Mouse (Mus musculus) limb, embryonic 12.5 days (tissue): ENCODE data around the gene Slc39a10. TPM values are rescaled to one million over a fixed set of nuclear protein-coding genes. Genes with fewer than 3 reads are reported as not detected.
A peak's percentile ranks its signal among the peaks of the same experiment; 100 is the strongest.

Experiments
- ATAC-seq: fragments of 200-750 bp; cut with Nextera tagmentation; 2 replicates; pipeline ENCODE4 v1.8.0; 2017; ENCODE audit warnings: low read depth, moderate TSS enrichment; ENCODE audit not compliant: insufficient number of reproducible peaks, insufficient read depth, low FRiP score, low TSS enrichment
- H3K27ac ChIP-seq: fragments of 300-500 bp; sonication (generic); 2 replicates; pipeline ENCODE4 v1.5.1; 2016; ENCODE audit warnings: mild to moderate bottlenecking, moderate library complexity
- H3K27me3 ChIP-seq: fragments of 300-500 bp; sonication (generic); 2 replicates; pipeline ENCODE4 v1.6.1; 2016; ENCODE audit warnings: mild to moderate bottlenecking, moderate library complexity
- H3K36me3 ChIP-seq: fragments of 300-500 bp; sonication (generic); 2 replicates; pipeline ENCODE4 v1.6.1; 2016; ENCODE audit warnings: mild to moderate bottlenecking, moderate library complexity
- H3K4me1 ChIP-seq: fragments of 300-500 bp; sonication (generic); replicated peaks from 2 replicates; pipeline ENCODE4 v1.6.1; 2016
- H3K4me2 ChIP-seq: fragments of 300-500 bp; sonication (generic); 2 replicates; pipeline ENCODE4 v1.6.1; 2016; ENCODE audit warnings: mild to moderate bottlenecking, moderate library complexity
- H3K4me3 ChIP-seq: fragments of 300-500 bp; sonication (generic); replicated peaks from 2 replicates; pipeline ENCODE4 v1.5.1; 2016; ENCODE audit warnings: mild to moderate bottlenecking
- H3K9ac ChIP-seq: fragments of 300-500 bp; sonication (generic); replicated peaks from 2 replicates; pipeline ENCODE4 v1.6.1; 2016; ENCODE audit warnings: mild to moderate bottlenecking, moderate library complexity
- H3K9me3 ChIP-seq: fragments of 300-500 bp; sonication (generic); 2 replicates; pipeline ENCODE4 v1.6.1; 2016; ENCODE audit warnings: mild to moderate bottlenecking, moderate library complexity
- WGBS: fragments of 180-500 bp; shearing (Covaris S2); methylation state at CpG from one replicate; pipeline ENCODE4 v1.1.7; 2016; 5-methylcytosine and 5-hydroxymethylcytosine counted together
- polyA plus RNA-seq: library from polyadenylated mRNA; unstranded; fragments of >200 nt; fragmentation: Nextera tagmentation; extraction: Ambion mirVana; gene quantifications from 2 replicates; pipeline ENCODE4 v1.2.1, GENCODE M21; 2016

The Slc39a10 gene
- polyA plus RNA-seq, 1 experiment from 2014 or later, result 59.6 TPM

GRCm38 (mm10) chr1:46864175-46864885, 28.3 kb downstream of the Slc39a10 start:
- no peaks in the 10 kb centered on the region for H3K9me3 ChIP-seq
- no peak for ATAC-seq
- 82% methylated on average over 7 of the region's 7 CpGs for WGBS
- no peaks in the 10 kb centered on the region; the same call in 1 of the 2 replicates for H3K4me1 ChIP-seq
- no peaks in the 10 kb centered on the region for H3K27me3 ChIP-seq
- H3K4me3 ChIP-seq, result no peak overlapping the region
- H3K9ac ChIP-seq, result no peak overlapping the region
- H3K4me2 ChIP-seq, result no peak overlapping the region
- H3K36me3 ChIP-seq, result no peaks in the 10 kb centered on the region
- no peak overlapping the region for H3K27ac ChIP-seq

GRCm38 (mm10) chr1:46863434-46863833, 29.2 kb downstream of the Slc39a10 start:
- Histone ChIP-seq H3K4me1 (no peaks in the 10 kb centered on the region; the same call in 1 of the 2 replicates), H3K4me2 (no peak overlapping the region), H3K27me3 (no peaks in the 10 kb centered on the region), H3K4me3 (no peak overlapping the region), H3K9ac (no peak overlapping the region), H3K36me3 (no peaks in the 10 kb centered on the region), H3K27ac (no peak overlapping the region), H3K9me3 (no peaks in the 10 kb centered on the region)
- 87% methylated on average over 2 of the region's 2 CpGs for WGBS
- no peak for ATAC-seq

GRCm38 (mm10) chr1:46860082-46860481, 32.6 kb downstream of the Slc39a10 start:
- H3K36me3 ChIP-seq, result no peaks in the 10 kb centered on the region
- H3K4me2 ChIP-seq, result no peak overlapping the region
- H3K9me3 ChIP-seq, result no peaks in the 10 kb centered on the region
- 72% methylated on average over 1 of the region's 1 CpGs for WGBS
- no peaks in the 10 kb centered on the region for H3K27me3 ChIP-seq
- H3K4me3 ChIP-seq, result no peak overlapping the region
- no peak for ATAC-seq
- no peak overlapping the region for H3K9ac ChIP-seq
- no peak overlapping the region for H3K27ac ChIP-seq
- H3K4me1 ChIP-seq, result no peaks in the 10 kb centered on the region; the same call in 1 of the 2 replicates

GRCm38 (mm10) chr1:46858579-46858978, 34.1 kb downstream of the Slc39a10 start:
- Histone ChIP-seq H3K4me1 (peaks cover 6% of the 10 kb centered on the region), H3K9me3 (no peaks in the 10 kb centered on the region), H3K4me3 (no peak overlapping the region), H3K36me3 (no peaks in the 10 kb centered on the region), H3K27me3 (no peaks in the 10 kb centered on the region), H3K27ac (no peak overlapping the region), H3K4me2 (no peak overlapping the region), H3K9ac (no peak overlapping the region)
- ATAC-seq, result no peak
- WGBS, result 73% methylated on average over 5 of the region's 5 CpGs

DNA sequence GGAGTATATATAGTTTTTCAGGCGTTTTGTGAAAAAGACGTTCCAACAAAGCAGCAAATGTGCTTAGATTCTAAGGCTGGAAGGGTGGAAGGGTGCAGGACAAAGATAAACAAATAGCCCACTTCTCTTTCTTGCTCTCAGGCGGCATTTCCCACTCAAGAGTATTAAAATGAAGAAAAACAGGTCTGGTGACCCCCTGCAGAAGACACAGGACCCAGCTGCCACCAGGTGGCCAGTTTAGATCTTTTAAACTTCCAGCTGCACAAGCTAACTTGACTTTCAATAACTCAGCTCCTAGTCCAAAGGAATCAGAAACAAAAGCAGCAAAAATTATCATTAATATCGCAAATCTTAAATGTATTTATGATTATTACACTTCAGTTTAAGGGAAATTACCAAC, 36.2 kb downstream of the Slc39a10 start:
- WGBS, result 52% methylated on average over 4 of the region's 4 CpGs
- no peaks in the 10 kb centered on the region for H3K27me3 ChIP-seq

GRCm38 (mm10) chr1:46854036-46854900, 38.4 kb downstream of the Slc39a10 start:
- WGBS, result 28% methylated on average over 18 of the region's 18 CpGs
- ATAC-seq, result no peak; the same call in 1 of the 2 replicates
- peaks cover 25% of the 10 kb centered on the region for H3K4me1 ChIP-seq
- peak overlapping the region; percentile 99 for H3K9ac ChIP-seq
- H3K27me3 ChIP-seq, result no peaks in the 10 kb centered on the region
- H3K4me3 ChIP-seq, result peak overlapping the region; percentile 96
- no peaks in the 10 kb centered on the region for H3K36me3 ChIP-seq
- peak overlapping the region; percentile 100 for H3K27ac ChIP-seq
- peak overlapping the region; percentile 69 for H3K4me2 ChIP-seq
- no peaks in the 10 kb centered on the region for H3K9me3 ChIP-seq

More for the DNA sequence above, 36.2 kb downstream of the Slc39a10 start:
- ATAC-seq, result no peak
- Histone ChIP-seq H3K9me3 (no peaks in the 10 kb centered on the region), H3K27ac (no peak overlapping the region), H3K4me3 (no peak overlapping the region), H3K9ac (no peak overlapping the region), H3K4me2 (no peak overlapping the region), H3K36me3 (no peaks in the 10 kb centered on the region), H3K4me1 (peaks cover 9% of the 10 kb centered on the region)

- ATAC-seq, result peak; percentile 95
- WGBS, result under 1% methylated on average over 86 of the region's 86 CpGs
These were observed 39.2 kb downstream of the Slc39a10 start for GRCm38 (mm10) chr1:46853317-46854035.

DNA sequence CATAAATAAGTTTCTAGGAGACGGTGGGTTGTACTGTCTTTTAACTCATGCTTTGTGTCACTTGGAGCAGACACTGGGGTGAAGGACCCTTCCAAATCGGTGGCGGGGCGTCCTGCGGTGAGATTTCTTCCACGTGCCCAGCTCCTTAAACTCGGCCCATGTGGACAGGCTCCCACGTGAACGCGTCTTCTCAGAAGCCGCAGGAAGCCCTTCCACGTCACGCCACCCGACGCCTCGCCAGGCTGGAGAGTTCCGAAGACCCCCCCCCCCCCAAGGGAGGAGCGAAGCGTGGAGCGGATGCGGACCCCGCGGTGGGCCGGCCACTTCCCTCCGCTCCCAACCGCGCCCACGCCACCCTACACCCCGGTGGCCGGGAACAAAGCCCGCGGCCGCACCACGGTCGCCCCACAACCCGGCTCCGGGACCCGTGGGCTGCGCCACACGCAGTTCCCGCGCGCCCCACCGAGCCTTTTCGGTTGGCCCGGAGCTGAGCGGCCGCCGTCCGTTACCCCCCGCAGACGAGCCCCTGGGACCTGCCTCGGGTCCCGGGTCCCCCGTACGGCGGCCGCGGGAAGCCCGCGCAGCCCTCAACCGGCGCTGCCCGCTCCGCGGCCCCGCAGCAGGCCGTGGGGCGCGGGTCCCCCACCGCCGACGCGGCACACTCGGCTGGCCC, 39.9 kb downstream of the Slc39a10 start:
- H3K4me1 ChIP-seq, result peaks cover 25% of the 10 kb centered on the region
- H3K27ac ChIP-seq, result peak overlapping the region; percentile 100
- H3K9me3 ChIP-seq, result no peaks in the 10 kb centered on the region
- H3K27me3 ChIP-seq, result no peaks in the 10 kb centered on the region
- 1% methylated on average over 51 of the region's 75 CpGs for WGBS
- peak; percentile 15 for ATAC-seq
- peak overlapping the region; percentile 69 for H3K4me2 ChIP-seq
- peak overlapping the region; percentile 96 for H3K4me3 ChIP-seq
- H3K36me3 ChIP-seq, result no peaks in the 10 kb centered on the region
- peak overlapping the region; percentile 99 for H3K9ac ChIP-seq

More at GRCm38 (mm10) chr1:46853317-46854035, 39.2 kb downstream of the Slc39a10 start:
- H3K27me3 ChIP-seq, result no peaks in the 10 kb centered on the region
- peaks cover 25% of the 10 kb centered on the region for H3K4me1 ChIP-seq
- H3K9me3 ChIP-seq, result no peaks in the 10 kb centered on the region
- peak overlapping the region; percentile 96 for H3K4me3 ChIP-seq
- peak overlapping the region; percentile 69 for H3K4me2 ChIP-seq
- H3K36me3 ChIP-seq, result no peaks in the 10 kb centered on the region
- H3K27ac ChIP-seq, result peak overlapping the region; percentile 100
- H3K9ac ChIP-seq, result peak overlapping the region; percentile 99

DNA sequence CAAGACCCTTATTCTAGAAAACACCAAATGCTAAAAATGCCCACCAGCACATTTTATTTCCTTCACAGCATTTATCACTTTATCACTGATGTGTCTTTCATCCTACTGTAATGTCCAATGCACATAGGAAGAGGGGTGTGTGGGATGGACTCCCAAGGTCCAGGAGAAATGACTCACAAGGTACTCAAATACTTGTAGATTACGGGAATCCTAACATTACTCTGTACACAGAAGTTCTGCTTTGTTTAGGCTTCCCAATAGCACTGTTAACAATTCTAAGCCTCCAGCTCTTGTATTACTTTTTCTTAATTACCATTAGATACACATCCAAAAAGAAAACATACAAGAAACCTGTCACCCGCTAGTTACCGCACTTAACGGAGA, 40.4 kb downstream of the Slc39a10 start:
- H3K9me3 ChIP-seq, result no peaks in the 10 kb centered on the region
- H3K36me3 ChIP-seq, result no peaks in the 10 kb centered on the region
- peaks cover 25% of the 10 kb centered on the region for H3K4me1 ChIP-seq
- peak overlapping the region; percentile 100 for H3K27ac ChIP-seq
- no peaks in the 10 kb centered on the region for H3K27me3 ChIP-seq
- ATAC-seq, result no peak
- peak overlapping the region; percentile 99 for H3K9ac ChIP-seq
- peak overlapping the region; percentile 69 for H3K4me2 ChIP-seq
- WGBS, result 1% methylated on average over 4 of the region's 4 CpGs
- H3K4me3 ChIP-seq, result peak overlapping the region; percentile 96

DNA sequence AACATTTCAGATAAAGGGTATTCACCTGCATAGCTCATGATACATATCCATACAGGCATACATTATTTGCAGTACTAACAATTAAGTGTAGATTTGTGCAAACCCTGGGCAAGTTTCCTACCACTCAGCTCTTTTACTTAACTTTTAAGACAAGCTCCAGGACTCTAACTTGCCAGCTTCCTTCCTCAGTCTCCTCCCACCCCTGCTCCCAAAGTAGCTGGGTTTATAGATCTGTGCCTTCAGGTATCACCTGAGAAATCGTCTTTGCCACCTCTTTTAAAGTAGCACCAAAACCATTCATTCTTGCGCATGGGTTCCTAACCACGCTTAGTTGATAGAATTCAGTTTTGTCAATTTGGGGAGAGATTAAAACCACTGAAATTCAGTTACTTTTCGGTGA, 41.1 kb downstream of the Slc39a10 start:
- no peak for ATAC-seq
- peak overlapping the region; percentile 69 for H3K4me2 ChIP-seq
- H3K4me3 ChIP-seq, result peak overlapping the region; percentile 96
- 55% methylated on average over 4 of the region's 4 CpGs for WGBS
- peak overlapping the region; percentile 54; the same call in 1 of the 2 replicates for H3K27ac ChIP-seq
- no peaks in the 10 kb centered on the region for H3K36me3 ChIP-seq
- H3K9ac ChIP-seq, result no peak overlapping the region
- peaks cover 25% of the 10 kb centered on the region for H3K4me1 ChIP-seq
- H3K9me3 ChIP-seq, result no peaks in the 10 kb centered on the region
- H3K27me3 ChIP-seq, result no peaks in the 10 kb centered on the region
